Mouse (Mus musculus) liver, embryonic 11.5 days (tissue): ENCODE measurements around the gene Nucb1. TPM values are rescaled to one million over a fixed set of nuclear protein-coding genes. Genes with fewer than 3 reads are reported as not detected.
"Not testable (repeated sequence)": the region's sequence is repeated elsewhere in the genome, so short reads cannot be mapped to it uniquely, and the experiment has no call there.

Experiments used
- ATAC-seq: fragments of 200-750 bp; cut with Nextera tagmentation; replicated peaks from 2 replicates; pipeline ENCODE4 v1.8.0; 2017; ENCODE audit warnings: moderate number of reproducible peaks, mild to moderate bottlenecking, moderate TSS enrichment, moderate library complexity; ENCODE audit not compliant: low FRiP score
- DNase-seq: peaks from one replicate; pipeline ENCODE4 v3.0.0-alpha.2; 2017; ENCODE audit warnings: low spot score
- H3K27ac ChIP-seq: fragments of 300-500 bp; sonication (generic); 2 replicates; pipeline ENCODE4 v1.5.1; 2014; ENCODE audit warnings: mild to moderate bottlenecking, low read depth, low read length, control low read depth
- H3K27me3 ChIP-seq: fragments of 300-500 bp; sonication (generic); replicated peaks from 2 replicates; pipeline ENCODE4 v1.6.1; 2014; ENCODE audit warnings: low read length, mixed read lengths; ENCODE audit not compliant: control insufficient read depth, insufficient read depth
- H3K36me3 ChIP-seq: fragments of 300-500 bp; sonication (generic); 2 replicates; pipeline ENCODE4 v1.6.1; 2014; ENCODE audit warnings: mild to moderate bottlenecking, low read length, moderate library complexity, mixed read lengths; ENCODE audit not compliant: control insufficient read depth, insufficient read depth
- H3K4me1 ChIP-seq: fragments of 300-500 bp; sonication (generic); replicated peaks from 2 replicates; pipeline ENCODE4 v1.6.1; 2014; ENCODE audit warnings: low read length, mixed read lengths; ENCODE audit not compliant: control insufficient read depth, insufficient read depth
- H3K4me2 ChIP-seq: fragments of 300-500 bp; sonication (generic); 2 replicates; pipeline ENCODE4 v1.6.1; 2014; ENCODE audit warnings: mild to moderate bottlenecking, control low read depth, moderate library complexity
- H3K4me3 ChIP-seq: fragments of 300-500 bp; sonication (generic); 2 replicates; pipeline ENCODE4 v1.5.1; 2014; ENCODE audit warnings: low read depth, low read length, control low read depth
- H3K9ac ChIP-seq: fragments of 300-500 bp; sonication (generic); 2 replicates; pipeline ENCODE4 v1.6.1; 2014; ENCODE audit warnings: low read depth, low read length, control low read depth
- H3K9me3 ChIP-seq: fragments of 300-500 bp; sonication (generic); 2 replicates; pipeline ENCODE4 v1.6.1; 2016; ENCODE audit warnings: low read length, inconsistent platforms, mixed read lengths; ENCODE audit not compliant: control insufficient read depth
- WGBS: fragments of 180-500 bp; shearing (Covaris S2); extraction: QIAGEN DNeasy Blood & Tissue Kit; methylation state at CpG from one replicate; pipeline ENCODE4 v1.1.7; 2014; 5-methylcytosine and 5-hydroxymethylcytosine counted together
- polyA plus RNA-seq: library from polyadenylated mRNA; unstranded; fragments of >200 nt; fragmentation: Nextera tagmentation; extraction: Ambion mirVana; gene quantifications from 2 replicates; pipeline ENCODE4 v1.2.1, GENCODE M21; 2014

Nucb1 gene
- polyA plus RNA-seq, 1 experiment from 2014 or later = 149 TPM

GRCm38 (mm10) chr7:45490822-45491221, 19.4 kb downstream of the Nucb1 start:
- Histone ChIP-seq H3K4me1 (peaks cover 43% of the 10 kb centered on the region), H3K27ac (peak overlapping the region; percentile 71), H3K36me3 (peaks cover 24% of the 10 kb centered on the region), H3K4me2 (peak overlapping the region; percentile 58), H3K4me3 (no peak overlapping the region), H3K27me3 (no peaks in the 10 kb centered on the region), H3K9ac (0 out of 2 replicates have a peak overlapping the region, but pooled peaks have one; percentile 16), H3K9me3 (no peaks in the 10 kb centered on the region)
- DNase-seq (peak; percentile 55), ATAC-seq (no peak)
- WGBS = 43% methylated on average over 9 of the region's 9 CpGs

GRCm38 (mm10) chr7:45489578-45489977, 20.6 kb downstream of the Nucb1 start:
- peak; percentile 35 for ATAC-seq

GRCm38 (mm10) chr7:45488293-45489204, 21.7 kb downstream of the Nucb1 start, which contains the start of gene Dhdh:
Gene Dhdh (minus strand): TSS chr7:45488805.
- 7% methylated on average over 38 of the region's 38 CpGs for WGBS
- Histone ChIP-seq H3K27ac (peak within 1 kb of the TSS; percentile 60), H3K4me2 (peak within 1 kb of the TSS; percentile 73), H3K9me3 (no peaks in the 10 kb centered on the region), H3K4me3 (peak within 1 kb of the TSS; percentile 52), H3K4me1 (peaks cover 43% of the 10 kb centered on the region), H3K36me3 (peaks cover 6% of the 10 kb centered on the region), H3K27me3 (no peaks in the 10 kb centered on the region), H3K9ac (peak within 1 kb of the TSS; percentile 68)
- peak; percentile 39; the same call in 1 of the 2 replicates for ATAC-seq
- peak; percentile 62 for DNase-seq

More at GRCm38 (mm10) chr7:45489578-45489977, 20.6 kb downstream of the Nucb1 start:
- H3K36me3 ChIP-seq = peaks cover 16% of the 10 kb centered on the region
- no peak overlapping the region for H3K9ac ChIP-seq
- DNase-seq = no peak
- H3K27ac ChIP-seq = 0 out of 2 replicates have a peak overlapping the region, but pooled peaks have one; percentile 5
- WGBS = 46% methylated on average over 7 of the region's 7 CpGs
- H3K4me3 ChIP-seq = no peak overlapping the region
- peak overlapping the region; percentile 73 for H3K4me2 ChIP-seq
- no peaks in the 10 kb centered on the region for H3K9me3 ChIP-seq
- no peaks in the 10 kb centered on the region for H3K27me3 ChIP-seq
- H3K4me1 ChIP-seq = peaks cover 43% of the 10 kb centered on the region

- 0 out of 2 replicates have a peak, but pooled peaks cover under 1% of the 10 kb centered on the region for H3K36me3 ChIP-seq
- peak overlapping the region; percentile 73 for H3K4me2 ChIP-seq
- H3K9ac ChIP-seq = peak overlapping the region; percentile 68
- peak overlapping the region; percentile 60; the same call in 1 of the 2 replicates for H3K27ac ChIP-seq
- peaks cover 43% of the 10 kb centered on the region for H3K4me1 ChIP-seq
- ATAC-seq (no peak), DNase-seq (no peak)
- H3K27me3 ChIP-seq = no peaks in the 10 kb centered on the region
- WGBS = 34% methylated on average over 11 of the region's 11 CpGs
- no peaks in the 10 kb centered on the region for H3K9me3 ChIP-seq
- peak overlapping the region; percentile 52 for H3K4me3 ChIP-seq
Observed at GRCm38 (mm10) chr7:45487861-45488292, 22.3 kb downstream of the Nucb1 start.

GRCm38 (mm10) chr7:45486761-45487415, 23.3 kb downstream of the Nucb1 start, which contains the start of gene Gm45808:
Gene Gm45808 (minus strand): TSS chr7:45486811.
- ATAC-seq (no peak), DNase-seq (no peak)
- Histone ChIP-seq H3K4me3 (peak within 1 kb of the TSS; percentile 15; the same call in 1 of the 2 replicates), H3K4me1 (peaks cover 44% of the 10 kb centered on the region), H3K36me3 (no peaks in the 10 kb centered on the region), H3K9me3 (no peaks in the 10 kb centered on the region), H3K27me3 (no peaks in the 10 kb centered on the region), H3K9ac (no peak within 1 kb of the TSS), H3K27ac (peak within 1 kb of the TSS; percentile 39), H3K4me2 (peak within 1 kb of the TSS; percentile 73)
- WGBS = 81% methylated on average over 12 of the region's 12 CpGs

GRCm38 (mm10) chr7:45486158-45486557, 24.0 kb downstream of the Nucb1 start:
- no peaks in the 10 kb centered on the region for H3K27me3 ChIP-seq
- DNase-seq (no peak), ATAC-seq (peak; percentile 48)
- H3K4me3 ChIP-seq = peak overlapping the region; percentile 15; the same call in 1 of the 2 replicates
- H3K4me1 ChIP-seq = peaks cover 40% of the 10 kb centered on the region
- WGBS = 30% methylated on average over 7 of the region's 7 CpGs
- H3K36me3 ChIP-seq = no peaks in the 10 kb centered on the region
- H3K27ac ChIP-seq = peak overlapping the region; percentile 39
- no peak overlapping the region for H3K9ac ChIP-seq
- H3K9me3 ChIP-seq = no peaks in the 10 kb centered on the region
- H3K4me2 ChIP-seq = peak overlapping the region; percentile 27

- not testable (repeated sequence) for ATAC-seq, H3K9ac ChIP-seq, H3K27me3 ChIP-seq, H3K4me2 ChIP-seq, H3K9me3 ChIP-seq, DNase-seq, H3K4me3 ChIP-seq, H3K36me3 ChIP-seq, H3K27ac ChIP-seq
- peaks cover 33% of the 10 kb centered on the region for H3K4me1 ChIP-seq
- 89% methylated on average over 5 of the region's 5 CpGs for WGBS
Observed at GRCm38 (mm10) chr7:45484985-45485384, 25.2 kb downstream of the Nucb1 start.

- ATAC-seq (no peak), DNase-seq (no peak)
- Histone ChIP-seq H3K9ac (no peak overlapping the region), H3K36me3 (no peaks in the 10 kb centered on the region), H3K9me3 (no peaks in the 10 kb centered on the region), H3K27me3 (no peaks in the 10 kb centered on the region), H3K4me1 (peaks cover 16% of the 10 kb centered on the region), H3K4me2 (no peak overlapping the region), H3K27ac (no peak overlapping the region), H3K4me3 (no peak overlapping the region)
- 42% methylated on average over 1 of the region's 1 CpGs for WGBS
Observed at GRCm38 (mm10) chr7:45482166-45482565, 28.0 kb downstream of the Nucb1 start.
